Mouse (Mus musculus) lung, embryonic 14.5 days (tissue): ENCODE results near the gene Narfl. TPM values are rescaled to one million over a fixed set of nuclear protein-coding genes. Genes with fewer than 3 reads are reported as not detected.
"Not testable (repeated sequence)": the region's sequence is repeated elsewhere in the genome, so short reads cannot be mapped to it uniquely, and the experiment has no call there.

ENCODE experiments used
- ATAC-seq: fragments of 200-750 bp; cut with Nextera tagmentation; 2 replicates; pipeline ENCODE4 v1.8.0; 2017; ENCODE audit warnings: mild to moderate bottlenecking, moderate TSS enrichment, moderate library complexity; ENCODE audit not compliant: insufficient read depth
- DNase-seq: peaks from one replicate; pipeline ENCODE4 v3.0.0-alpha.2; 2015
- H3K27ac ChIP-seq: fragments of 300-500 bp; sonication (generic); 2 replicates; pipeline ENCODE4 v1.5.1; 2014; ENCODE audit warnings: low read depth, mild to moderate bottlenecking, moderate library complexity
- H3K27me3 ChIP-seq: fragments of 300-500 bp; sonication (generic); 2 replicates; pipeline ENCODE4 v1.6.1; 2014; ENCODE audit warnings: low read length, control low read depth; ENCODE audit not compliant: insufficient read depth
- H3K36me3 ChIP-seq: fragments of 300-500 bp; sonication (generic); 2 replicates; pipeline ENCODE4 v1.6.1; 2014; ENCODE audit warnings: control low read depth; ENCODE audit not compliant: insufficient read depth
- H3K4me1 ChIP-seq: fragments of 300-500 bp; sonication (generic); 2 replicates; pipeline ENCODE4 v1.6.1; 2014; ENCODE audit warnings: antibody characterized with exemption, control low read depth; ENCODE audit not compliant: insufficient read depth
- H3K4me2 ChIP-seq: fragments of 300-500 bp; sonication (generic); 2 replicates; pipeline ENCODE4 v1.6.1; 2014; ENCODE audit warnings: mild to moderate bottlenecking
- H3K4me3 ChIP-seq: fragments of 300-500 bp; sonication (generic); 2 replicates; pipeline ENCODE4 v1.5.1; 2014; ENCODE audit warnings: low read depth, low read length
- H3K9ac ChIP-seq: fragments of 300-500 bp; sonication (generic); 2 replicates; pipeline ENCODE4 v1.6.1; 2014
- H3K9me3 ChIP-seq: fragments of 300-500 bp; sonication (generic); 2 replicates; pipeline ENCODE4 v1.6.1; 2016; ENCODE audit warnings: low read depth, low read length, control low read depth
- CTCF ChIP-seq: IDR thresholded peaks from 2 replicates; pipeline ENCODE4 v1.5.1; 2016; ENCODE audit warnings: antibody characterized with exemption, low read depth
- WGBS: fragments of 180-500 bp; shearing (Covaris S2); extraction: QIAGEN DNeasy Blood & Tissue Kit; methylation state at CpG from one replicate; pipeline ENCODE4 v1.1.7; 2014; 5-methylcytosine and 5-hydroxymethylcytosine counted together
- polyA plus RNA-seq: library from polyadenylated mRNA; unstranded; fragments of >200 nt; fragmentation: Nextera tagmentation; extraction: Ambion mirVana; gene quantifications from 2 replicates; pipeline ENCODE4 v1.2.1, GENCODE M21; 2014

Gene Narfl
- polyA plus RNA-seq, 1 experiment from 2014 or later: 25.6 TPM

DNA sequence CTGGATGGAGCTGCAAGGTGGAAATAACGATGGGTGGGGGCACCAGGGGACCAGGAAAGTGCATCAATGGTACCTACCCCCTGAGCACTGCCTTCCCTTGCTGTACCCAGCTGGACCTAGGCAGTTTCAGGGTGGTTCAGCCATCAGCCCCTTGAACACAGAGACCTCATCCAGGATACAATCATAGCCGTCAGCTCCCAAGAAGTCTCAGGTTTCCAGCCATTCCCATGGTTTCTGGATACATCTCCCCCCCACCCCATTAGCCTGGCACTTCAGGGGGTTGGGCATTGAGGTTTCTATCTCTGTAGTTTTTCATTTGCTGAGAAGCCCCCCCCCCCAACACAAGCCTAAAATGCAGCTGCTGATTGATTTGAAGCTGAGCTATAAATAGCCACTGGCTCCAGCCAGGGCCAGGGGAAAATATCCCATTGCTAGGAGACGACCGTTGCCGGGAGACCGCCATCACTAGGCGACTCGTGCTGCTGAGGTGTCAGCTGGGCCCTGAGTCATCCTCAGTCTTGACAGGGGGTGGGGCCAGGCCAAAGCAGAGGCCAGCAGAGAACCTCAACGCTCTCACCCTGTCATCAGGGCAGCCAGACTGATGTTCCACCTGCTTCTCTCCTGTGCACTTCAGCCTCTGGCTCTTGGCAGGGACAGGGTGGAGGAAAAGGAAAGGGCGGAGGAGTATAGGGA lies 29.4 kb downstream of the Narfl start:
- H3K36me3 ChIP-seq: no peaks in the 10 kb centered on the region
- TF ChIP-seq CTCF: no peak
- H3K4me1 ChIP-seq: no peaks in the 10 kb centered on the region
- no peak overlapping the region for H3K4me3 ChIP-seq
- 8% methylated on average over 10 of the region's 10 CpGs for WGBS
- DNase-seq (peak; percentile 28), ATAC-seq (peak; percentile 48; the same call in 1 of the 2 replicates)
- no peaks in the 10 kb centered on the region for H3K9me3 ChIP-seq
- H3K27me3 ChIP-seq: no peaks in the 10 kb centered on the region; the same call in 1 of the 2 replicates
- no peak overlapping the region for H3K4me2 ChIP-seq
- H3K9ac ChIP-seq: no peak overlapping the region
- no peak overlapping the region for H3K27ac ChIP-seq

DNA sequence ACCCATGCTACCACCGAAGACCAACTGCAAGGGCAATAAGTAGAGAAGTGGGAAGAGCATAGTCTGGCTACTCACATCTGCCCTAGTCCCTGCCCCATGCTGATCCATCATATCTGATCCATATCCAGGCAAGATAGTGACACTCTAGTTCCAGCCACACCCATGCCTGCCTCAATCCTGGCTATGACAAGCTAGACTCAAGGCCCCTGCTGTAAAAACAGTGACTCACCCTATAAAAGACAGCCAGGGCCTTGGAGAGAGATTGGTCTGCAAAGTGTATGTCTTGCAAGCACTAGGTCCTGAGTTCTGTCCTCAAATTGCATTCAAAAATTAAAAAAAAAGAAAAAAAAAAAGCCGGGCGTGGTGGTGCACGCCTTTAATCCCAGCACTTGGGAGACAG lies 32.9 kb downstream of the Narfl start:
- Histone ChIP-seq H3K4me2 (no peak overlapping the region), H3K27me3 (peaks cover 31% of the 10 kb centered on the region), H3K4me3 (no peak overlapping the region), H3K9me3 (no peaks in the 10 kb centered on the region), H3K36me3 (no peaks in the 10 kb centered on the region), H3K9ac (no peak overlapping the region), H3K4me1 (no peaks in the 10 kb centered on the region), H3K27ac (no peak overlapping the region)
- no peak for TF ChIP-seq CTCF
- DNase-seq (no peak), ATAC-seq (no peak)
- 79% methylated on average over 4 of the region's 4 CpGs for WGBS

DNA sequence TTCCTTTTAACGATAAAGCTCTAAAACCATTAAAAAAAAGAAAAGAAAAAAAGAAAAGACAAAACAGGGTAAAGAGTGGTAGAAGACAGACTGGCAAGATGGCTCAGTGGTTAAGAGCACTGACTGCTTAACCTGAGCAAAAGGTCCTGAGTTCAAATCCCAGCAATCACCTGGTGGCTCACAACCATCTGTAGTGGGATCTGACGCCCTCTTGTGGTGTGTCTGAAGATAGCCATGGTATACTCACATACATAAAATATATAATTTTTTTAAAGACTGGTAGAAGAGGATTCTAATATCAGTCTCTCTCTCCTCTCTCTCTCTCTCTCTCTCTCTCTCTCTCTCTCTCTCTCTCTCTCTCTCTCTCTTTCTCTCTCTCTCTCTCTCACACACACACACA lies 33.9 kb downstream of the Narfl start:
- 44% methylated on average over 2 of the region's 2 CpGs for WGBS

DNA sequence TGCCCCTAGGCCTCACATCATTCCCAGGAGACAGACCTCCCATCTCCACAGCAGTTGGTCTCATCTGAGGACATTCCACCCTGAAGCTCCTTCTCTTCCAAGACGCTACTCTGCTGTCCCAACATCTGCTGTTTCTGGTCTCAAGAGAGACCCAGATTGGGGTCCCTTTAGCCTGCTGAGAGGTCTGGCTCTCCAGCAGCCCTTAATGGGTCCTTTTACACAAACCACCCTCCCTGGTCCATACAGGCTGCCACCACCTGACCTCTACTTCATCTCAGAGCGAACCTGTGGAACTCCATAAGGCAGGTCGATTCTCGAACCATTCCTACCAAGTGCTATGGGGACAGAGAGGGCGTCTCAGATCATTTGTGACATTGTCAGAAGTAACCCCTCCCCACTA lies 34.5 kb downstream of the Narfl start:
- ATAC-seq: no peak
- WGBS: 38% methylated on average over 5 of the region's 5 CpGs
- peaks cover 41% of the 10 kb centered on the region for H3K27me3 ChIP-seq

More for the DNA sequence above, 33.9 kb downstream of the Narfl start:
- H3K9me3 ChIP-seq, DNase-seq, H3K4me2 ChIP-seq, H3K4me1 ChIP-seq, H3K4me3 ChIP-seq, H3K36me3 ChIP-seq, ATAC-seq, H3K27ac ChIP-seq, H3K9ac ChIP-seq: not testable (repeated sequence)
- peaks cover 40% of the 10 kb centered on the region for H3K27me3 ChIP-seq

DNA sequence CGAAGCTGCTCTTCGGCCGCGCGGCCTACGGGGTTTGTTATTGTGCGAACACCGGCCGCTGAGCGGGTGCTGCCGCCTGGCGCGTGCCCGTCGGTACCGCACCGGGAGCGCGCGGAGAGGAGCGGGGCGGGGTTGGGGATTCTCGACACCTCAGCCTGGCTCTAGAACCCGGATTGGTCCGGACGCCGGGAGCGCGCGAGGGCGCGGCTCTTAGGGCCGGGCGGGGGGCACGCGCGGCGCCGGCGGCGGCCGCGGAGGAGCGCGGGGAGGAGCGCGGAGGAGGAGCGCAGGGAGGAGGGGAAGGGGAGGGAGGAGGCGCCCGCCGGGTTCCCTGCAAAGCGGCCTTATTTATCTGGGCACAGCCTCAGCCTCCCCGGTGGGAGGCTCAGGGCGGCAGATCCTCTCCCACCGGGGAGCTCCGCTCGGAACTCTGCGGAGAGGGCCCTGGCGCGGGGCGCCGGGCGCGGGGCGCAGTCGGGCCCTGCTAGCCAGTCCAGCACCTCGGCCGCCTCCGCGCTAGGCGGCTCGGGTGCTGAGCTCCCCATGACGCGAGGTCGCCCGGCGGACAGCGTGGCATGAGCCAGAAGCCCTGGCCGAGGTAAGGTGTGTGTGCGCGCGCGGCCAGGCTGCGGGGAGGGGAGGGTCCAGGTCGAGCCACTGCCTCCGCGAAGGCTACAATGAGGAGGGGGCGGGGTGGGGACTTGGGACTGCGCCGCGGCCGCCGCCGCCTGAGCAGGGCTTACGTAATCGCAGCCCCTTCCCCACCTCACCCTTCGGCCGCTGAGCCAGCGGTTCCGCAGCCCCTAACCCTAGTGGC lies 35.4 kb downstream of the Narfl start, which contains the start of gene Fbxl16:
Gene Fbxl16 (plus strand): TSS at position 297 of the 817 bp plus-strand sequence.
- peaks cover 44% of the 10 kb centered on the region for H3K27me3 ChIP-seq
- H3K9ac ChIP-seq: peak within 1 kb of the TSS; percentile 54
- no peak within 1 kb of the TSS for H3K27ac ChIP-seq
- peak within 1 kb of the TSS; percentile 62 for H3K4me3 ChIP-seq
- H3K9me3 ChIP-seq: no peaks in the 10 kb centered on the region
- no peaks in the 10 kb centered on the region for H3K36me3 ChIP-seq
- DNase-seq (peak; percentile 83), ATAC-seq (peak; percentile 72)
- peak within 1 kb of the TSS; percentile 98 for H3K4me2 ChIP-seq
- under 1% methylated on average over 77 of the region's 100 CpGs for WGBS
- H3K4me1 ChIP-seq: no peaks in the 10 kb centered on the region
- 0 out of 2 replicates have a peak, but pooled peaks have one; percentile 23 for TF ChIP-seq CTCF

More for the DNA sequence above, 34.5 kb downstream of the Narfl start:
- H3K9ac ChIP-seq: no peak overlapping the region
- no peak for DNase-seq
- no peaks in the 10 kb centered on the region for H3K36me3 ChIP-seq
- H3K27ac ChIP-seq: no peak overlapping the region
- no peak for TF ChIP-seq CTCF
- H3K9me3 ChIP-seq: no peaks in the 10 kb centered on the region
- H3K4me3 ChIP-seq: peak overlapping the region; percentile 62; the same call in 1 of the 2 replicates
- peak overlapping the region; percentile 98 for H3K4me2 ChIP-seq
- H3K4me1 ChIP-seq: no peaks in the 10 kb centered on the region

DNA sequence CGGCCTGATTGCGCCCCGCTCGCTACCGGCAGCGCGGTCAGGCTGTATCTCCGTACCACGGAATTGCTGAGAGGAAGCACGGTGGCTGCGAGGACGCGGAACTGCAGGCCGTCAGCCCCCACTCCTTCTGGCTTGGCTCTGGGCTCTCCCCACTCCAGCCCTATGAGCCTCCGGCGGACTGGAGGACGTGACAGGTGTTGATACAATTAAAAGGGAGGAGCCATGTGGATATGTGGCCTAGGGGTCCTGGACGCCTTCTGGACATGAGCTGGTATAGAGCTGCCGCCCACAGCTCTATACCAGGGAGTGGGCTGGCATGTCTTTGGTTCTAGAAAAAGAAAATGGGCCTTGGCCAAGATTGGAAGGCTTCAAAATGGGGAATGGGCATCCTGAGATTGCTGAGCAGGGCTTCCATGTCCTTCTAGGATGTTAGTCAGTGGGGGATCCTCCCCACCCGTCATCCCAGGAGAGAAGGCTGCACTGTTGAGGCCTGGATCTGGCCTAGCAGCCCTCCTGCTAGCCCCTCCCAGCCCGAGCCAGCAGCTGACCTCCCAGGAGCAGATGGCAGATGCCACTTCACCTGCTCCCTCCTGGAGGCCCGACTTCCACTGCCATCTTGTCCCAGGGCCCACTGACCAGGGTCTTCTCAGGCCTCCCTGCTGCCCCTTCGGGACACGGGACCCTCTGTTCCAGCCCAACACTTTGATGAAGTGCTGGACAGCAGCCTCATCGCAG lies 36.2 kb downstream of the Narfl start:
- peaks cover 44% of the 10 kb centered on the region for H3K27me3 ChIP-seq
- ATAC-seq (peak; percentile 22; the same call in 1 of the 2 replicates), DNase-seq (no peak)
- H3K4me1 ChIP-seq: no peaks in the 10 kb centered on the region
- H3K4me3 ChIP-seq: peak overlapping the region; percentile 62
- no peak for TF ChIP-seq CTCF
- peak overlapping the region; percentile 54; the same call in 1 of the 2 replicates for H3K9ac ChIP-seq
- no peaks in the 10 kb centered on the region for H3K36me3 ChIP-seq
- no peaks in the 10 kb centered on the region for H3K9me3 ChIP-seq
- peak overlapping the region; percentile 98 for H3K4me2 ChIP-seq
- WGBS: 9% methylated on average over 25 of the region's 25 CpGs
- H3K27ac ChIP-seq: no peak overlapping the region
